8 mouse cellular contexts compared by ENCODE assay signal in genomic region chr11:114446617-114447460, GRCm38 (mm10).
DNase-seq lines count a peak whose midpoint lies in the region; TF ChIP-seq lines count a peak whose summit lies in the region.

No protein-coding gene starts in this region.

- 0 out of 2 replicates have a peak overlapping the region, but pooled peaks have one; percentile 5 for H3K4me3 ChIP-seq in ES-Bruce4 (ENCODE audit: low read depth, low read length)
- H3K4me3 ChIP-seq in bone marrow macrophage, adult 2 months (ENCODE audit: insufficient read depth, low read length): peak overlapping the region; percentile 28; the same call in 1 of the 2 replicates

- TF ChIP-seq CTCF in ES-Bruce4 (IDR thresholded peaks at IDR 0.05; ENCODE audit: low read depth, low read length): no peak
- TF ChIP-seq CTCF in bone marrow macrophage, adult 2 months (IDR thresholded peaks at IDR 0.05; ENCODE audit: low read depth, low read length): no peak

- no peaks in the 10 kb centered on the region for H3K27me3 ChIP-seq in ES-Bruce4 (ENCODE audit: control insufficient read depth, insufficient read depth, low read length, poor library complexity, severe bottlenecking)

- H3K9ac ChIP-seq in ES-Bruce4 (ENCODE audit: low read depth, poor library complexity, severe bottlenecking): no peak overlapping the region

- TF ChIP-seq POLR2A in ES-Bruce4 (IDR thresholded peaks at IDR 0.05; ENCODE audit: insufficient read depth, low read length): no peak
- TF ChIP-seq POLR2A in bone marrow macrophage, adult 2 months (IDR thresholded peaks at IDR 0.05; ENCODE audit: borderline replicate concordance, low read depth, low read length): no peak

- no peaks in the 10 kb centered on the region for H3K36me3 ChIP-seq in ES-Bruce4 (ENCODE audit: control insufficient read depth, insufficient read depth, low read length, poor library complexity, severe bottlenecking)

- TF ChIP-seq EP300 in ES-Bruce4 (IDR thresholded peaks at IDR 0.05; ENCODE audit: insufficient read depth, low read depth, low read length): no peak

- no peaks in the 10 kb centered on the region for H3K9me3 ChIP-seq in ES-Bruce4 (replicated peaks; ENCODE audit: control insufficient read depth, insufficient read depth, low read length, poor library complexity, severe bottlenecking)

- DNase-seq in gastrocnemius, postnatal 10 days: peak; percentile 22
- DNase-seq in kidney, adult 9 months: peak; percentile 15
- DNase-seq in lung, postnatal 10 days: peak; percentile 69
- DNase-seq in retina, embryonic 14.5 days (ENCODE audit: low spot score): peak; percentile 57
- no peak for DNase-seq in left cerebral cortex, adult 8-10 months (ENCODE audit: low spot score in 2 of 2)
- no peak for DNase-seq in frontal cortex, postnatal 10 days (ENCODE audit: low spot score in 2 of 2)

- no peak overlapping the region for H3K27ac ChIP-seq in ES-Bruce4 (ENCODE audit: insufficient read depth, low read length)
- H3K27ac ChIP-seq in bone marrow macrophage, adult 2 months (ENCODE audit: insufficient read depth, low read depth, low read length): no peak overlapping the region

- no peaks in the 10 kb centered on the region for H3K4me1 ChIP-seq in ES-Bruce4 (ENCODE audit: control insufficient read depth, insufficient read depth, low read length)
- no peaks in the 10 kb centered on the region for H3K4me1 ChIP-seq in bone marrow macrophage, adult 2 months (ENCODE audit: control insufficient read depth, insufficient read depth, low read length)

Comparison
In these comparisons a context has a peak if more than half of its experiments do, and no peak if none do; other contexts are left out.
1. DNase-seq: peak in gastrocnemius, postnatal 10 days (single experiment), kidney, adult 9 months (single experiment), lung, postnatal 10 days (single experiment) and retina, embryonic 14.5 days (single experiment); none in left cerebral cortex, adult 8-10 months (0 of 2) and frontal cortex, postnatal 10 days (0 of 2).